Mouse (Mus musculus) kidney, adult 2 months (tissue): Measurements from ENCODE around the gene Cacna1s.

Experiments used
- CTCF ChIP-seq: fragments of 200-500 bp; conservative IDR thresholded peaks from 2 replicates; pipeline ENCODE4 v1.5.1; 2011; ENCODE audit warnings: low read depth, mild to moderate bottlenecking, control low read depth, low read length, moderate library complexity, mixed read lengths; ENCODE audit not compliant: insufficient read depth, insufficient read length
- POLR2A ChIP-seq: fragments of 200-500 bp; IDR thresholded peaks from one replicate; pipeline ENCODE4 v1.6.1; 2011; ENCODE audit warnings: low read depth, low read length, control low read depth

DNA sequence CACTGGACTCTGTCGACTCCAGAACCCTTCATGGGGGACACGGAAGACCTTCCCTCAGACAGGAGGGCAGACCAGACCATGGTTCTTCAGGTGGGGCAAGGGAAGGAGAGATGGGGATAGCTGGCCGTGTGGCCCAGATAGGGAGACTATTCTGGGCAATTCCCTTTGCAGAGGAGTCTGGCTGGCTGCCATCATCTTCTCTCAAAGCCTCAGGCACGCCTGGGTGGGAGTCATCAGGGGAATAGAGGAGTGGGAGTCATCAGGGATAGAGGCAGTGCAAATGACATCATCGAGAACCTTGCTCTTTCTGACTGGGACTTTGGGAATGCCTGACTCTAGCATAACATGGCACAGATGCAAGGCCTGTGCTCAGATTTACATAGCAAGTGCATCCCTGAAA, 11.4 kb downstream of the Cacna1s start:
- TF ChIP-seq CTCF (no peak), POLR2A (no peak)
